Mouse (Mus musculus) MEL (cell line): ENCODE measurements at regions not wholly inside any gene's neighbourhood (a gene's known extent, or its start where the extent isn't known, plus 50 kb on each side); places are given as distances from the start of the nearest gene placed in this dataset.

Source experiments
- E2F4 ChIP-seq: IDR thresholded peaks from 2 replicates; pipeline ENCODE4 v1.6.1; 2011; ENCODE audit warnings: low read depth, low read length, improper control_type of control experiment, borderline replicate concordance
- SIN3A ChIP-seq: IDR thresholded peaks from 2 replicates; pipeline ENCODE4 v1.6.1; 2012; ENCODE audit warnings: low read length, improper control_type of control experiment, inconsistent platforms

DNA sequence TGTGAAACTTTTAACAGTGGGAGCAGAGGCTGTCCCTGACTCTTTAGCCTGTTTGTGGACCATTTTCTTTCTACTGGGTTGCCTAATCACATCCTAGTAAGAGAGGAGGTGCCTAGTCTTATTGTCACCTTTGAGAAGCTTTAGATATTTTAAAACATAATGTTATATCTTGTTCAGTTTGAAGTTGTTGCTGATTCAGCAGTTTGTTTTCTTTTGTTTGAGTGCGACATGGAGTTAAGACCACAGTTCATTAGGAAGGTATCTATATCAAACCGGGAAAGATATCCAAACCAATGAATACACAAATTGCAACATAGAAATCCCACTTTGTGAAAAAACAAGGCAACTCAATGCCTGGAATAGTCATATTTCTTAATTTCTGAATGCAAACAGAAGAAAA, 359.5 kb upstream of the 2610001J05Rik start:
- TF ChIP-seq E2F4 (no peak), SIN3A (no peak)
